Mouse (Mus musculus) C2C12 (cell line): Measurements from ENCODE around the gene Dbt. TPM values are rescaled to one million over a fixed set of nuclear protein-coding genes. Genes with fewer than 3 reads are reported as not detected.

Source experiments
- H3K27me3 ChIP-seq: one replicate; pipeline ENCODE4 v1.6.1; 2011; ENCODE audit not compliant: control insufficient read depth, insufficient read depth, insufficient read length
- H3K36me3 ChIP-seq: one replicate; pipeline ENCODE4 v1.6.1; 2011; ENCODE audit not compliant: control insufficient read depth, insufficient read depth
- H3K4me3 ChIP-seq: one replicate; pipeline ENCODE4 v1.5.1; 2011; ENCODE audit warnings: mild to moderate bottlenecking, control low read depth; ENCODE audit not compliant: poor library complexity, insufficient read depth, severe bottlenecking
- H3K79me2 ChIP-seq: one replicate; pipeline ENCODE4 v1.6.1; 2011; ENCODE audit not compliant: control insufficient read depth, insufficient read depth
- H3K79me3 ChIP-seq: one replicate; pipeline ENCODE4 v1.6.1; 2011; ENCODE audit warnings: low read depth, control low read depth
- H3ac ChIP-seq: one replicate; pipeline ENCODE3; 2011; ENCODE audit warnings: low read depth; ENCODE audit not compliant: control insufficient read depth, insufficient read length
- CEBPB ChIP-seq: IDR thresholded peaks from one replicate; pipeline ENCODE4 v1.6.1; 2011; ENCODE audit warnings: low read depth, mild to moderate bottlenecking, control low read depth, moderate library complexity
- CTCF ChIP-seq: IDR thresholded peaks from one replicate; pipeline ENCODE4 v1.5.1; 2011; ENCODE audit not compliant: control insufficient read depth, insufficient read depth, insufficient read length
- FOSL1 ChIP-seq: IDR thresholded peaks from one replicate; pipeline ENCODE4 v1.8.0; 2011; ENCODE audit warnings: mild to moderate bottlenecking, low read length; ENCODE audit not compliant: poor library complexity, insufficient read depth, severe bottlenecking
- MAX ChIP-seq: IDR thresholded peaks from one replicate; pipeline ENCODE4 v1.6.1; 2011; ENCODE audit warnings: mild to moderate bottlenecking, control low read depth
- MYOD1 ChIP-seq: IDR thresholded peaks from one replicate; pipeline ENCODE4 v1.6.1; 2011; ENCODE audit warnings: low read depth; ENCODE audit not compliant: control insufficient read depth, insufficient read length
- MYOG ChIP-seq: IDR thresholded peaks from one replicate; pipeline ENCODE4 v1.6.1; 2011; ENCODE audit not compliant: control insufficient read depth, insufficient read length; ENCODE audit errors: extremely low read depth
- USF1 ChIP-seq: IDR thresholded peaks from one replicate; pipeline ENCODE4 v1.6.1; 2011; ENCODE audit warnings: low read depth, mild to moderate bottlenecking, control low read depth, moderate library complexity
- polyA plus RNA-seq: library from polyadenylated mRNA; unstranded; fragments of >200 nt; fragmentation: generic; extraction: Trizol; gene quantifications from one replicate; pipeline ENCODE4 v1.2.1, GENCODE M21; 2012; ENCODE audit warnings: missing spikeins

Dbt gene
- polyA plus RNA-seq, 1 experiment = 1.8 TPM

- Histone ChIP-seq H3K27me3 (no peaks in the 10 kb centered on the region), H3K4me3 (no peak overlapping the region), H3K79me3 (no peaks in the 10 kb centered on the region), H3ac (no peak overlapping the region), H3K79me2 (no peaks in the 10 kb centered on the region), H3K36me3 (peaks cover 94% of the 10 kb centered on the region)
- no peak for TF ChIP-seq USF1
- no peak for TF ChIP-seq MYOD1
- TF ChIP-seq CEBPB = no peak
- TF ChIP-seq MYOG = no peak
- no peak for TF ChIP-seq FOSL1
- no peak for TF ChIP-seq MAX
- no peak for TF ChIP-seq CTCF
Observed at GRCm38 (mm10) chr3:116493658-116494057, 19.2 kb upstream of the Dbt start.

GRCm38 (mm10) chr3:116495671-116496070 lies 17.2 kb upstream of the Dbt start:
- H3K36me3 ChIP-seq = peaks cover 96% of the 10 kb centered on the region
- TF ChIP-seq USF1 (no peak), CTCF (no peak), FOSL1 (no peak), MAX (no peak)
- H3K27me3 ChIP-seq = no peaks in the 10 kb centered on the region
- no peaks in the 10 kb centered on the region for H3K79me3 ChIP-seq
- no peak overlapping the region for H3ac ChIP-seq
- H3K79me2 ChIP-seq = no peaks in the 10 kb centered on the region
- H3K4me3 ChIP-seq = no peak overlapping the region

- peaks cover 17% of the 10 kb centered on the region for H3K79me3 ChIP-seq
- no peaks in the 10 kb centered on the region for H3K27me3 ChIP-seq
- no peak for TF ChIP-seq CEBPB
- TF ChIP-seq CTCF = peak; percentile 95
- TF ChIP-seq MAX = no peak
- peak within 1 kb of the TSS; percentile 65 for H3K4me3 ChIP-seq
- H3ac ChIP-seq = peak within 1 kb of the TSS; percentile 90
- peaks cover 35% of the 10 kb centered on the region for H3K36me3 ChIP-seq
- H3K79me2 ChIP-seq = peaks cover 37% of the 10 kb centered on the region
Observed at GRCm38 (mm10) chr3:116507772-116508351, 5.0 kb upstream of the Dbt start, which contains the start of gene Rtca. Rtca (minus strand) TSS chr3:116508208.

- Histone ChIP-seq H3ac (no peak overlapping the region), H3K36me3 (no peaks in the 10 kb centered on the region), H3K4me3 (no peak overlapping the region), H3K79me2 (peaks cover 6% of the 10 kb centered on the region), H3K79me3 (peaks cover 1% of the 10 kb centered on the region), H3K27me3 (no peaks in the 10 kb centered on the region)
- TF ChIP-seq CTCF (no peak), CEBPB (no peak), FOSL1 (no peak), MAX (no peak), MYOD1 (no peak), USF1 (no peak)
Observed at GRCm38 (mm10) chr3:116512151-116512903, 543 bp upstream of the Dbt start.

- no peak for TF ChIP-seq CTCF
- TF ChIP-seq MYOG = no peak
- TF ChIP-seq USF1 = no peak
- no peak for TF ChIP-seq MAX
- no peak for TF ChIP-seq FOSL1
- no peak for TF ChIP-seq MYOD1
- no peaks in the 10 kb centered on the region for H3K36me3 ChIP-seq
- no peaks in the 10 kb centered on the region for H3K79me3 ChIP-seq
- no peak overlapping the region for H3K4me3 ChIP-seq
- H3K79me2 ChIP-seq = no peaks in the 10 kb centered on the region
- H3K27me3 ChIP-seq = no peaks in the 10 kb centered on the region
- H3ac ChIP-seq = no peak overlapping the region
Observed at GRCm38 (mm10) chr3:116520141-116520761, 7.4 kb downstream of the Dbt start.

GRCm38 (mm10) chr3:116529741-116530140 lies 16.9 kb downstream of the Dbt start:
- H3K79me3 ChIP-seq = no peaks in the 10 kb centered on the region
- TF ChIP-seq FOSL1 = no peak
- TF ChIP-seq MYOD1 = no peak
- TF ChIP-seq MYOG = no peak
- TF ChIP-seq CTCF = no peak
- no peak for TF ChIP-seq MAX
- no peak for TF ChIP-seq CEBPB
- TF ChIP-seq USF1 = no peak

More at GRCm38 (mm10) chr3:116529741-116530140, 16.9 kb downstream of the Dbt start:
- no peaks in the 10 kb centered on the region for H3K79me2 ChIP-seq
- H3K4me3 ChIP-seq = no peak overlapping the region
- H3K36me3 ChIP-seq = no peaks in the 10 kb centered on the region
- no peak overlapping the region for H3ac ChIP-seq
- H3K27me3 ChIP-seq = no peaks in the 10 kb centered on the region
